Mouse (Mus musculus): ENCODE results near the gene Tex45. TPM values are rescaled to one million over a fixed set of nuclear protein-coding genes. Genes with fewer than 3 reads are reported as not detected.

Tex45 gene
- polyA plus RNA-seq, 1 experiment from 2014 or later = not detected

- no peak for ATAC-seq (ENCODE audit: low read depth)
- Histone ChIP-seq H3K4me3 (ENCODE audit: low read length) (no peak overlapping the region), H3K9ac (ENCODE audit: low read length) (no peak overlapping the region), H3K36me3 (ENCODE audit: control insufficient read depth, insufficient read depth, low read length) (peaks cover 28% of the 10 kb centered on the region), H3K27me3 (ENCODE audit: control insufficient read depth, insufficient read depth, low read depth, low read length) (no peaks in the 10 kb centered on the region), H3K9me3 (ENCODE audit: control insufficient read depth, low read length) (peaks cover 10% of the 10 kb centered on the region), H3K4me2 (ENCODE audit: low read depth, low read length) (no peak overlapping the region), H3K4me1 (replicated peaks; ENCODE audit: control insufficient read depth, insufficient read depth, low read length) (peaks cover 16% of the 10 kb centered on the region), H3K27ac (ENCODE audit: low read length) (no peak overlapping the region)
- WGBS = 80% methylated on average over 3 of the region's 3 CpGs
Observed at GRCm38 (mm10) chr8:3498583-3498982, 27.9 kb downstream of the Tex45 start.

- H3K36me3 ChIP-seq (ENCODE audit: control insufficient read depth, insufficient read depth, low read length) = peaks cover 25% of the 10 kb centered on the region
- H3K9ac ChIP-seq (ENCODE audit: low read length) = peak overlapping the region; percentile 78
- ATAC-seq (ENCODE audit: low read depth) = no peak; the same call in 1 of the 2 replicates
- peak overlapping the region; percentile 73 for H3K4me2 ChIP-seq (ENCODE audit: low read depth, low read length)
- 2% methylated on average over 8 of the region's 8 CpGs for WGBS
- peaks cover 10% of the 10 kb centered on the region; the same call in 1 of the 2 replicates for H3K4me1 ChIP-seq (replicated peaks; ENCODE audit: control insufficient read depth, insufficient read depth, low read length)
- H3K27ac ChIP-seq (ENCODE audit: low read length) = peak overlapping the region; percentile 96
- H3K27me3 ChIP-seq (ENCODE audit: control insufficient read depth, insufficient read depth, low read depth, low read length) = no peaks in the 10 kb centered on the region
- peak overlapping the region; percentile 81 for H3K4me3 ChIP-seq (ENCODE audit: low read length)
- peaks cover 10% of the 10 kb centered on the region for H3K9me3 ChIP-seq (ENCODE audit: control insufficient read depth, low read length)
Observed at GRCm38 (mm10) chr8:3499751-3500150, 29.1 kb downstream of the Tex45 start.

DNA sequence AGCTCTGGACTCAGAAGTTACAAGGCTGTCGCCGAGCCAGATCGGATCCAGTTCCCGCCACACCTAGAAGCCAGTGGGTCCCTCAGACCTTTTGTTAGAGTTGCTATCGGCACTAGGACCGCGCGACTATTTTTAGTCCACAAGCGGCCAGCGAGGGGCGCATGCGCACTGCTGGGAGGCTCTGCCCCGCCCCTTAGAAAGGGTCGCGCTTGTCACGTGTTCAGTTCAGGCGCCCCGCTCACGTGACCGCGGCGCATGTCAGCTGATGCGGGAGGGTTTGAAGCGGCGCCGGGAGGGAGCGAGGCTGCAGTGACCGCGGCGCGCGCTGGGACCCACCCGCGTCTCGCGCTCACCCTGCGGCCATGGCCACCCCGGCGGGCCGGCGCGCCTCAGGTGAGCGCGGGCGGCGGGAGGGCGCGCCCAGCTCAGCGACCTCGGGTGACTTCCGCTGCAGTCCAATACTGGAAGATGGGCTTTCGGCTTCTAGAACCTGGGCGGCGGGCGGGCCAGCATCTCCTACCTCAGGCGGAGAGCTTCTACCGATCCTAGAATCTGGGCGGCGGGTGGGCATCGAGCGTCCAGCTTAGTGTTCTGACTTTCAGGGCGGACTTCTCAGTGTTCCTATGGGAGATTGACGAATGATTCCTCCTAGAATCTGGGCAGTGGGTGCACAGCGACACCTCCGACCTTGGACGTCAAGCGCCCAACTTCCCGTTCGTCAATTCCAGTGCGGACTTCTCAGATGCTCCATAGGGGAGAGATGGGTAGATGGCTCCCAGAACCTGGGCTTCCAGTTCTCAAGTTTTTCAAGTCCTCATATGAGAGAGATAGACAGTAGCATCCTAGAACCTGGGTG is 29.8 kb downstream of the Tex45 start, which contains the start of gene Mcoln1:
Gene Mcoln1, plus strand, starts transcription at position 223 of the 856 bp plus-strand sequence.
- H3K27ac ChIP-seq (ENCODE audit: low read length) = peak within 1 kb of the TSS; percentile 96
- under 1% methylated on average over 63 of the region's 70 CpGs for WGBS
- H3K4me2 ChIP-seq (ENCODE audit: low read depth, low read length) = peak within 1 kb of the TSS; percentile 84
- no peaks in the 10 kb centered on the region for H3K27me3 ChIP-seq (ENCODE audit: control insufficient read depth, insufficient read depth, low read depth, low read length)
- peak within 1 kb of the TSS; percentile 81 for H3K4me3 ChIP-seq (ENCODE audit: low read length)
- H3K4me1 ChIP-seq (replicated peaks; ENCODE audit: control insufficient read depth, insufficient read depth, low read length) = peaks cover 10% of the 10 kb centered on the region; the same call in 1 of the 2 replicates
- H3K9me3 ChIP-seq (ENCODE audit: control insufficient read depth, low read length) = peaks cover 6% of the 10 kb centered on the region
- peak; percentile 94 for ATAC-seq (ENCODE audit: low read depth)
- peak within 1 kb of the TSS; percentile 91 for H3K9ac ChIP-seq (ENCODE audit: low read length)
- peaks cover 18% of the 10 kb centered on the region for H3K36me3 ChIP-seq (ENCODE audit: control insufficient read depth, insufficient read depth, low read length)

GRCm38 (mm10) chr8:3502217-3502616 is 31.6 kb downstream of the Tex45 start:
- 57% methylated on average over 4 of the region's 4 CpGs for WGBS
- no peak overlapping the region for H3K4me2 ChIP-seq (ENCODE audit: low read depth, low read length)
- ATAC-seq (ENCODE audit: low read depth) = no peak
- peaks cover 10% of the 10 kb centered on the region; the same call in 1 of the 2 replicates for H3K4me1 ChIP-seq (replicated peaks; ENCODE audit: control insufficient read depth, insufficient read depth, low read length)
- no peak overlapping the region for H3K27ac ChIP-seq (ENCODE audit: low read length)
- H3K4me3 ChIP-seq (ENCODE audit: low read length) = no peak overlapping the region
- peaks cover 4% of the 10 kb centered on the region for H3K36me3 ChIP-seq (ENCODE audit: control insufficient read depth, insufficient read depth, low read length)
- 0 out of 2 replicates have a peak overlapping the region, but pooled peaks have one; percentile 9 for H3K9ac ChIP-seq (ENCODE audit: low read length)
- no peaks in the 10 kb centered on the region for H3K27me3 ChIP-seq (ENCODE audit: control insufficient read depth, insufficient read depth, low read depth, low read length)
- no peaks in the 10 kb centered on the region for H3K9me3 ChIP-seq (ENCODE audit: control insufficient read depth, low read length)

GRCm38 (mm10) chr8:3507979-3508754 is 37.5 kb downstream of the Tex45 start:
- H3K4me1 ChIP-seq (replicated peaks; ENCODE audit: control insufficient read depth, insufficient read depth, low read length) = 0 out of 2 replicates have a peak, but pooled peaks cover 2% of the 10 kb centered on the region
- H3K27me3 ChIP-seq (ENCODE audit: control insufficient read depth, insufficient read depth, low read depth, low read length) = no peaks in the 10 kb centered on the region
- peaks cover 23% of the 10 kb centered on the region for H3K36me3 ChIP-seq (ENCODE audit: control insufficient read depth, insufficient read depth, low read length)
- H3K4me2 ChIP-seq (ENCODE audit: low read depth, low read length) = no peak overlapping the region
- no peak overlapping the region for H3K4me3 ChIP-seq (ENCODE audit: low read length)
- 73% methylated on average over 6 of the region's 6 CpGs for WGBS
- no peaks in the 10 kb centered on the region for H3K9me3 ChIP-seq (ENCODE audit: control insufficient read depth, low read length)
- no peak overlapping the region for H3K9ac ChIP-seq (ENCODE audit: low read length)
- peak; percentile 44 for ATAC-seq (ENCODE audit: low read depth)
- no peak overlapping the region for H3K27ac ChIP-seq (ENCODE audit: low read length)

GRCm38 (mm10) chr8:3514681-3515247 is 44.1 kb downstream of the Tex45 start:
- peak overlapping the region; percentile 73 for H3K9ac ChIP-seq (ENCODE audit: low read length)
- no peak for ATAC-seq (ENCODE audit: low read depth)
- peaks cover 9% of the 10 kb centered on the region for H3K36me3 ChIP-seq (ENCODE audit: control insufficient read depth, insufficient read depth, low read length)
- H3K27ac ChIP-seq (ENCODE audit: low read length) = no peak overlapping the region
- H3K4me1 ChIP-seq (replicated peaks; ENCODE audit: control insufficient read depth, insufficient read depth, low read length) = 0 out of 2 replicates have a peak, but pooled peaks cover 5% of the 10 kb centered on the region
- H3K4me2 ChIP-seq (ENCODE audit: low read depth, low read length) = peak overlapping the region; percentile 97
- no peaks in the 10 kb centered on the region for H3K9me3 ChIP-seq (ENCODE audit: control insufficient read depth, low read length)
- H3K4me3 ChIP-seq (ENCODE audit: low read length) = peak overlapping the region; percentile 75
- no peaks in the 10 kb centered on the region for H3K27me3 ChIP-seq (ENCODE audit: control insufficient read depth, insufficient read depth, low read depth, low read length)
- WGBS = 33% methylated on average over 13 of the region's 13 CpGs

DNA sequence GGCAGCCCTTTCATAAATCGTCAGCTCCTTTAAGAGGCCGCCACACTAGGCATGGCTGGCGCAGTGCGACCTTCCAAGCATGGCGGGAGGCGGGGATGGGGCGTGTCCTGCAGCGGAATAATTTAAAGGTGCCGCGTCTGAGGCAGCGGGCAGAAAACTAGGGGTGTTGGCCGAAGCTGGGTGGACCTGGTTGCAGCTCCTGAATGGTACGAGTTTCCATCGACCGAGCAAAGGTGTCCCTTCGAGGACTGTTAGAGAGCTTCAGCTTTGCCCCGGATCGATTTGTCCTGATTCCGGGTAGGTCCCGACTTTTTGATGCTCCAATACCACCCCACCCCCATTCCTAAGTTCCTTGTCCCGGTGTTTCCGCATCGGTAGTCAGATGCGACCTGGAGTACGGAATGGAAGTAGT is 44.6 kb downstream of the Tex45 start, which contains the start of gene Pnpla6:
Gene Pnpla6, plus strand, starts transcription at position 125 of the 412 bp plus-strand sequence.
- H3K27me3 ChIP-seq (ENCODE audit: control insufficient read depth, insufficient read depth, low read depth, low read length) = no peaks in the 10 kb centered on the region
- H3K9ac ChIP-seq (ENCODE audit: low read length) = peak within 1 kb of the TSS; percentile 73
- H3K9me3 ChIP-seq (ENCODE audit: control insufficient read depth, low read length) = no peaks in the 10 kb centered on the region
- ATAC-seq (ENCODE audit: low read depth) = peak; percentile 75
- H3K4me1 ChIP-seq (replicated peaks; ENCODE audit: control insufficient read depth, insufficient read depth, low read length) = 0 out of 2 replicates have a peak, but pooled peaks cover 5% of the 10 kb centered on the region
- H3K4me2 ChIP-seq (ENCODE audit: low read depth, low read length) = peak within 1 kb of the TSS; percentile 97
- under 1% methylated on average over 25 of the region's 25 CpGs for WGBS
- H3K4me3 ChIP-seq (ENCODE audit: low read length) = peak within 1 kb of the TSS; percentile 75
- peak within 1 kb of the TSS; percentile 83 for H3K27ac ChIP-seq (ENCODE audit: low read length)
- H3K36me3 ChIP-seq (ENCODE audit: control insufficient read depth, insufficient read depth, low read length) = peaks cover 7% of the 10 kb centered on the region

GRCm38 (mm10) chr8:3515771-3516417 is 45.2 kb downstream of the Tex45 start:
- Histone ChIP-seq H3K4me2 (ENCODE audit: low read depth, low read length) (peak overlapping the region; percentile 97), H3K9me3 (ENCODE audit: control insufficient read depth, low read length) (no peaks in the 10 kb centered on the region), H3K36me3 (ENCODE audit: control insufficient read depth, insufficient read depth, low read length) (peaks cover 7% of the 10 kb centered on the region), H3K4me1 (replicated peaks; ENCODE audit: control insufficient read depth, insufficient read depth, low read length) (0 out of 2 replicates have a peak, but pooled peaks cover 5% of the 10 kb centered on the region), H3K4me3 (ENCODE audit: low read length) (peak overlapping the region; percentile 75), H3K27me3 (ENCODE audit: control insufficient read depth, insufficient read depth, low read depth, low read length) (no peaks in the 10 kb centered on the region), H3K9ac (ENCODE audit: low read length) (peak overlapping the region; percentile 73), H3K27ac (ENCODE audit: low read length) (peak overlapping the region; percentile 83)
- under 1% methylated on average over 25 of the region's 25 CpGs for WGBS
- peak; percentile 27 for ATAC-seq (ENCODE audit: low read depth)

Measured in lung, embryonic 16.5 days (tissue).